Mouse (Mus musculus): ENCODE data around the gene Ldlrap1.

DNA sequence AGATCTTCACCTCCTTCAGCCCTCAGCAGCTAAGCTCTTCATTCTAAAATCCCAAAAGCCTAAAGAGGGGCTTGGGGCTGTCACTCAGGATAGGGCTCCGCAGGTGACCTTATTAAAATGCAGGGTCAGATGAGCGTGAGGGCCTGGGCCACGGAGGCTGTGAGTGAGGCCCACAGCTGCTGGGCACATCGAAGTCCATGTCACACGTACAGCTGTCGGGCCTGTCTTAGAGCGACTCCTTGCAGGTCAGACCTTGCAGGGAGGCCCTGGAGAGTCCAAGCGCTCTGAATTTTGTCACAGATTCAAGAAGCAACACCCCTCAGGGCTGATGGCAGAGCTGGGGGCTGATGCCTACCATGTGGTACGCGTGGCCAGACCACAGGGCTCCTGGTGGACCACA lies 32.9 kb upstream of the Ldlrap1 start:
- no peak for TF ChIP-seq CTCF (conservative IDR thresholded peaks at IDR 0.05 in 1 of 2, IDR thresholded peaks at IDR 0.05 in 1 of 2; ENCODE audit: low read depth in 2 of 2, low read length in 2 of 2)
- no peak for TF ChIP-seq CHD1 (IDR thresholded peaks at IDR 0.05; ENCODE audit: low read depth, low read length)
- TF ChIP-seq POLR2A (IDR thresholded peaks at IDR 0.05; ENCODE audit: low read depth, low read length): no peak

Data from CH12.LX (cell line).